Mouse (Mus musculus) hindbrain, embryonic 16.5 days (tissue): Measurements from ENCODE around the gene Gsta1. TPM values are rescaled to one million over a fixed set of nuclear protein-coding genes. Genes with fewer than 3 reads are reported as not detected.
A peak's percentile ranks its signal among the peaks of the same experiment; 100 is the strongest.
"Not testable (repeated sequence)": the region's sequence is repeated elsewhere in the genome, so short reads cannot be mapped to it uniquely, and the experiment has no call there.

Experiments used
- ATAC-seq: fragments of 200-750 bp; cut with Nextera tagmentation; 2 replicates; pipeline ENCODE4 v1.8.0; 2017; ENCODE audit warnings: moderate TSS enrichment, moderate library complexity
- H3K27ac ChIP-seq: fragments of 300-500 bp; sonication (generic); 2 replicates; pipeline ENCODE4 v1.5.1; 2014; ENCODE audit warnings: low read depth, mild to moderate bottlenecking, control low read depth, low read length, moderate library complexity
- H3K27me3 ChIP-seq: fragments of 300-500 bp; sonication (generic); replicated peaks from 2 replicates; pipeline ENCODE4 v1.6.1; 2014; ENCODE audit warnings: low read length; ENCODE audit not compliant: control insufficient read depth, insufficient read depth
- H3K36me3 ChIP-seq: fragments of 300-500 bp; sonication (generic); 2 replicates; pipeline ENCODE4 v1.6.1; 2014; ENCODE audit warnings: mild to moderate bottlenecking, low read length, moderate library complexity, mixed read lengths; ENCODE audit not compliant: control insufficient read depth, insufficient read depth
- H3K4me1 ChIP-seq: fragments of 300-500 bp; sonication (generic); 2 replicates; pipeline ENCODE4 v1.6.1; 2014; ENCODE audit warnings: low read depth, low read length; ENCODE audit not compliant: control insufficient read depth, insufficient read depth
- H3K4me2 ChIP-seq: fragments of 300-500 bp; sonication (generic); 2 replicates; pipeline ENCODE4 v1.6.1; 2014; ENCODE audit warnings: mild to moderate bottlenecking, low read length, control low read depth, moderate library complexity
- H3K4me3 ChIP-seq: fragments of 300-500 bp; sonication (generic); 2 replicates; pipeline ENCODE4 v1.5.1; 2014; ENCODE audit warnings: mild to moderate bottlenecking, low read length, control low read depth, moderate library complexity
- H3K9ac ChIP-seq: fragments of 300-500 bp; sonication (generic); 2 replicates; pipeline ENCODE4 v1.6.1; 2014; ENCODE audit warnings: low read depth, mild to moderate bottlenecking, control low read depth, low read length, moderate library complexity
- H3K9me3 ChIP-seq: fragments of 300-500 bp; sonication (generic); 2 replicates; pipeline ENCODE4 v1.6.1; 2014; ENCODE audit warnings: mild to moderate bottlenecking, low read length, moderate library complexity; ENCODE audit not compliant: control insufficient read depth
- WGBS: fragments of 180-500 bp; shearing (Covaris S2); extraction: QIAGEN DNeasy Blood & Tissue Kit; methylation state at CpG from one replicate; pipeline ENCODE4 v1.1.7; 2014; 5-methylcytosine and 5-hydroxymethylcytosine counted together
- polyA plus RNA-seq: library from polyadenylated mRNA; unstranded; fragments of >200 nt; fragmentation: Nextera tagmentation; extraction: Ambion mirVana; gene quantifications from 2 replicates; pipeline ENCODE4 v1.2.1, GENCODE M21; 2015

The Gsta1 gene
- polyA plus RNA-seq, 1 experiment from 2014 or later = not detected

DNA sequence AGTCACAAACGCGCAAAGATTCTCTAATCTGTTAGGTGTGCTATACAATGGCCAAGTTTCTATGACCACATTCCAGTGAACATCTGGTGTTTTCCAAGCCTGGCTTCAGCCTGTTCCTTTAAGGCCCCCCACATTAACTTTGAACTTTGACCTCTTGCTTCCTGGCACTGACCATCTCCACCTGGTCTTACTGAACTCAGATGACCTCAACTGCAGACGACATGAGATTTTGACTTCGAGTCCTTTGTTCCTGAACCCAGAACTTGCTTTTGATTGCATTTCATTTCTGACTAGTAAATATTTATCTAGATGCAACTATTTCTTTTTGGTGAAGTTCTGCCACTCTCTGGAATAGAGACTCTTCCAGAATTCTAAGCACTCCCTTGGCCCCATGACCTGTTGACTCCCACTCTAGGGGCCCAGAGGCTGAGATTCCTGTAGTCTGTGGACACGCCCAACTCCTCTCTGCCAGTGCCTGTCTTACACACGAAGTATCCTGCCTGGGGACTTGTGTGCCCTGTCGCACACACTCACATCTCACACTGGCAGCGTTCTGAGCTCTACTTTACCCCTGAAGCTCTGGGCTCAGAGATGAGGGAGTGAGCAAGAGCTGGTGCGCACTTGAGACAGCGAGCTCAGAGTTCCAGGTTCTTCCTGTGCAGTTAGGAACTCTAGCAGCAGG lies 7.1 kb upstream of the Gsta1 start:
- WGBS = 82% methylated on average over 10 of the region's 10 CpGs
- H3K4me3 ChIP-seq = no peak overlapping the region
- no peak overlapping the region for H3K9ac ChIP-seq
- H3K4me1 ChIP-seq = no peaks in the 10 kb centered on the region
- H3K4me2 ChIP-seq = no peak overlapping the region
- H3K9me3 ChIP-seq = no peaks in the 10 kb centered on the region
- H3K27ac ChIP-seq = no peak overlapping the region
- H3K36me3 ChIP-seq = no peaks in the 10 kb centered on the region
- H3K27me3 ChIP-seq = no peaks in the 10 kb centered on the region
- no peak for ATAC-seq

DNA sequence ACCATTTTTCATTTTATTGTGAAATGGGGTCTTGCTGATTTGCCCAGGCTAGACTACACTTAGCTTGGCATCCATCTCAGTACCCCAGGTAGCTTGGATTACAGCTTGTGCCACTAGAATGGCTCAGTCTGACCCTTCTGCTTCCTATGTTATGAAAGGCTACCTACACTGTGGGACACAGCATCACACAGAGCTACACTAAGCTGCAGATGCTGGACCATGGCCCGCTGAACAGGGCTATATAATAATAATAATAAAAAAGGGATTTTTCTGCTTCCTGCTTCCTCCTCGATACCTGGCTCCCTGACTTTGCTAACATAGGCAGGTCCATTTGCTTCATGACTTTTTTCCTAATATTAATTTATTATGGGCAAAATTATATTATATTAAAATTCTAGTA lies 6.0 kb upstream of the Gsta1 start:
- 97% methylated on average over 2 of the region's 2 CpGs for WGBS
- no peak for ATAC-seq
- no peaks in the 10 kb centered on the region for H3K36me3 ChIP-seq
- H3K27ac ChIP-seq = no peak overlapping the region
- H3K9ac ChIP-seq = no peak overlapping the region
- H3K9me3 ChIP-seq = no peaks in the 10 kb centered on the region
- no peak overlapping the region for H3K4me3 ChIP-seq
- H3K4me2 ChIP-seq = no peak overlapping the region
- H3K4me1 ChIP-seq = no peaks in the 10 kb centered on the region
- no peaks in the 10 kb centered on the region for H3K27me3 ChIP-seq

DNA sequence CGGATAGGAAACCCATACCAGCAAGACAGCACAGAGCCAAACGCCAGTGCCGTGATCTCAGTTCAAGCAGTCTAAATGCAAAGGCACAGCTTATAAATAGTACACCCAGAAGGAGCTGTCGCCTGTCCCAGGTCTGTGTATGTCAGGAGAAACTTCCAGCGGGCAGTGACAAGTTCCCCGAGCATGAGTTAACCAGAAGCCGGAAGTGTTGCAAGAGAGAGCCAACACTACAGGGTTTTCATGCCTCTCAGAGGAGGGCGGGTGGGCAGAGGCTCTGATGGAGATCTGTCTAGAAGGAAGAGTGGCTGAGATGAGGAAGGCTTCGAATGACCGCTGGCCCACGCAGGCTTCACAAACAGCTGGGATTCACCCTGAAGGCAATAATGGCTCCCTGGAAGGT lies 5.2 kb upstream of the Gsta1 start:
- 85% methylated on average over 11 of the region's 11 CpGs for WGBS
- Histone ChIP-seq H3K9me3 (no peaks in the 10 kb centered on the region), H3K27ac (no peak overlapping the region), H3K9ac (no peak overlapping the region), H3K4me1 (no peaks in the 10 kb centered on the region), H3K27me3 (no peaks in the 10 kb centered on the region), H3K4me3 (no peak overlapping the region), H3K4me2 (no peak overlapping the region), H3K36me3 (no peaks in the 10 kb centered on the region)
- ATAC-seq = no peak

DNA sequence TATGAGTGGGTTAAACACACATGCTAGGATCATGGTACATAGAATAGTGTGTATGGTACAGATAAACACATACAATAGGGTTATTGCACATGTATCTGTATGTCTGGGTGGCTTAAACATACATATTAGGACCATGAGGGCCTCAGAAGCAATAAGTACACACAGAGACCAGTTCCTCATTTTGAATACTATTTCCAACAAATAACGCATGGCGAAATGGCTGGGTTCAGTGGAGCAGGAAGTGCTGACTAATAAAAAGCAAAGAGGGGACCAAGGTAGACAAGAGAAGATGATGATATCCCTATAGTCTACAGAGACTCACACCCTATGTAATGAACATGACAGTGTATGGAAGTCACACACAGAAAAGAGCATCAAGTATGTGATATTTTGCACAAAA lies 2.3 kb upstream of the Gsta1 start:
- Histone ChIP-seq H3K36me3 (no peaks in the 10 kb centered on the region), H3K27ac (no peak overlapping the region), H3K4me1 (no peaks in the 10 kb centered on the region), H3K27me3 (no peaks in the 10 kb centered on the region), H3K4me3 (no peak overlapping the region), H3K9ac (no peak overlapping the region), H3K9me3 (no peaks in the 10 kb centered on the region), H3K4me2 (no peak overlapping the region)
- no peak for ATAC-seq
- WGBS = 95% methylated on average over 2 of the region's 2 CpGs

DNA sequence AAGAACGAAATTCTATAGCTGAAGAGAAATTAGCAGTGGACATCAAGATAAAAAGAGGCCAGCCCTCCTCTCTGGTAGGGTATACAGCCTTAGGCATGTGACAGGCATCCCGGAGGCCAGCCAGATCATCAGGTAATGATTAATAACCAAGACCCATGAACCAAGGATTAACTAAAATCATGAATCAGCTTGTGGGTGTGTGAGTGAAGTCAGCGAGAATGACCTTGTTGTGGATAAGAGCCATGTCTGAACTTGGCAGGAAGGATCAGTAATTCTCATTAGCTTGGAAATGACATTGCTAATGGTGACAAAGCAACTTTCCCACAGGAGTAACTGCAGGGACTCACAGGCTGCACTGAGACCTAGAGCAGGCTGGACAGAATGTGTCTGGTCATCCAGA lies 798 bp upstream of the Gsta1 start:
- 75% methylated on average over 3 of the region's 3 CpGs for WGBS
- ATAC-seq = not testable (repeated sequence)

DNA sequence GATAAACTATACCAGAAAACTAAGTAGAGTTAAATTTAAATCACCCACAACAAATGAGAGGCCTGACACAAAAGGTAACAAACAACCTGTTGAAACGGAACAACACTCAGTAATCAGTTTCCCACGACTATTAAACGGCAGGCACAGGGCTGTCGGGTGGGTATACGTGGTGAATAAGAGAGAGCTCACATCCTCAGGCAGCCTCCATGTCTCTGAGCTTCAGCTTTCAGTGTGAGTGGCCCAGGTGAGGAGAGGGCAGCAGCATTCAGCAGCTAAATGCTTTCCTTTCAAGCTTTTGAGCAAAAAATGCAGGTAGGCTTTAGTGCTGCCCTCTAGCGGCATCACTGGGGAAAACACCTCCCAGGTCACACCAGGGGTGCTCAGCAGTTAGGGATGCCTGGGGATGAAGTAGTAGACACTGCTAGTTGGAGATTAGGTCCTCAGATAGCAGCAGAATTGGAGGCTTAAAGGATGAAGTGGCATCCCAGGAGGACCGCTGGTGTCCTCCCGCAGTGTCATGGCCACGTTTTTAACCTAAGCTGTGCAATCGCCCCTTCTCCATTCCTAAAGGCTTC lies 2.8 kb downstream of the Gsta1 start:
- WGBS = no CpG with 5 or more reads among the region's 10 CpGs
- H3K4me3 ChIP-seq, H3K4me2 ChIP-seq, H3K9ac ChIP-seq, H3K4me1 ChIP-seq, H3K36me3 ChIP-seq, H3K9me3 ChIP-seq, ATAC-seq, H3K27me3 ChIP-seq, H3K27ac ChIP-seq: not testable (repeated sequence)

More for the DNA sequence above, 798 bp upstream of the Gsta1 start:
- H3K27ac ChIP-seq, H3K36me3 ChIP-seq, H3K27me3 ChIP-seq, H3K9me3 ChIP-seq, H3K9ac ChIP-seq, H3K4me2 ChIP-seq, H3K4me3 ChIP-seq, H3K4me1 ChIP-seq: not testable (repeated sequence)

DNA sequence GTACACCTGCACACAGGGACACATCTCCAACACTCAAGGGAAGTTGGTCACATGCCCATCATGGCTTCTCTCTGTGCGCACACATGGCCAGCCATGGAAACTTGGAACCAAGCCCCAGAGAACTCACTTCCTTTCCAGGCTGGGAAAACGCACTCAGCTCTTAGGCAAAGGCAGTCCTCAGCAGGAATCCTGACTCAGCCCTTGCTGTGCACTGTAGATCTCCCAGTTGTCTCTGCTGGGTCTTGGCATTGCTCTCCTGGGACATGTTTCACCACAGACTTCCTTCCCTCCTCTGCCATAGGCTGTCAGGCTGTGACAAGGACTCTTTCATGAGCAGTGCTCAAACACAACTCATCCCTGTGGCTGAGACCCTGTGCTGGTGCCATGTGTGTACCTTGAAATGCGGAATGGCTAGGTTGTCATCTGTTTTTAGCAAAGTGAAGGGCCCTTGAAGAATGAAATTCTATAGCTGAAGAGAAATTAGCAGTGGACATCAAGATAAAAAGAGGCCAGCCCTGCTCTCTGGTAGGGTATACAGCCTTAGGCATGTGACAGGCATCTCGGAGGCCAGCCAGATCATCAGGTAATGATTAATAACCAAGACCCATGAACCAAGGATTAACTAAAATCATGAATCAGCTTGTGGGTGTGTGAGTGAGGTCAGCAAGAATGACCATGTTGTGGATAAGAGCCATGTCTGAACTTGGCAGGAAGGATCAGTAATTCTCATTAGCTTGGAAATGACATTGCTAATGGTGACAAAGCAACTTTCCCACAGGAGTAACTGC lies 25.4 kb downstream of the Gsta1 start:
- H3K4me1 ChIP-seq, H3K27ac ChIP-seq, H3K9me3 ChIP-seq, H3K9ac ChIP-seq, H3K27me3 ChIP-seq, H3K36me3 ChIP-seq, H3K4me2 ChIP-seq, H3K4me3 ChIP-seq, ATAC-seq: not testable (repeated sequence)
- whole genome bisulfite sequencing = 71% methylated on average over 3 of the region's 4 CpGs

DNA sequence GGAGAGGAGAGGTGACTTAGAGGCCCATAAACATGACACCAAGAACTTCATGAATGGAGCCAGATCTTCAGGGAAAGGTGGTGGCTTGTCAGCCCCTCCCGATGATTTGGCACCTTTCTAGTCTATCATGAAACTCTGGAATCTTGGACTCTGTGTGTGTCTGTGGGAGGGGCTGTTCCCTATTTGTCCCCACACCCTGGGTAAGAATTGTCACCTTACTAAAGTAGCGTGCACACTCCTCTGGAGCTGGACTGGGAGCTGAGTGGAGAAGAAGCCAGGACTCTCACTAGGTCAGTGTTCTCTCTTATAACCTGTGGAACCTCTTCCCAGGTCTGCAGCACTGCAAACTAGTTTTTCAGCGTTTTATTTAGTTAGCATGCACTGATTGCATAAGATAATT lies 26.5 kb downstream of the Gsta1 start, which contains the start of gene Gm3776:
Gene Gm3776 (plus strand): TSS at position 216 of the 400 bp plus-strand sequence.
- 88% methylated on average over 1 of the region's 3 CpGs for WGBS

DNA sequence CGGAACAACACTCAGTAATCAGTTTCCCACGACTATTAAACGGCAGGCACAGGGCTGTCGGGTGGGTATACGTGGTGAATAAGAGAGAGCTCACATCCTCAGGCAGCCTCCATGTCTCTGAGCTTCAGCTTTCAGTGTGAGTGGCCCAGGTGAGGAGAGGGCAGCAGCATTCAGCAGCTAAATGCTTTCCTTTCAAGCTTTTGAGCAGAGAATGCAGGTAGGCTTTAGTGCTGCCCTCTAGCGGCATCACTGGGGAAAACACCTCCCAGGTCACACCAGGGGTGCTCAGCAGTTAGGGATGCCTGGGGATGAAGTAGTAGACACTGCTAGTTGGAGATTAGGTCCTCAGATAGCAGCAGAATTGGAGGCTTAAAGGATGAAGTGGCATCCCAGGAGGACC lies 29.2 kb downstream of the Gsta1 start:
- not testable (repeated sequence) for H3K27ac ChIP-seq, H3K9ac ChIP-seq, H3K9me3 ChIP-seq, H3K4me2 ChIP-seq, H3K4me1 ChIP-seq, H3K4me3 ChIP-seq, H3K36me3 ChIP-seq, H3K27me3 ChIP-seq
- peak; percentile 58; the same call in 1 of the 2 replicates for ATAC-seq
- WGBS = 0% methylated on average over 1 of the region's 6 CpGs

More for the DNA sequence above, 26.5 kb downstream of the Gsta1 start, which contains the start of gene Gm3776:
- H3K4me3 ChIP-seq, H3K36me3 ChIP-seq, H3K4me2 ChIP-seq, H3K27ac ChIP-seq, H3K4me1 ChIP-seq, H3K9me3 ChIP-seq, H3K27me3 ChIP-seq, ATAC-seq, H3K9ac ChIP-seq: not testable (repeated sequence)
